In the genomic region with DNA sequence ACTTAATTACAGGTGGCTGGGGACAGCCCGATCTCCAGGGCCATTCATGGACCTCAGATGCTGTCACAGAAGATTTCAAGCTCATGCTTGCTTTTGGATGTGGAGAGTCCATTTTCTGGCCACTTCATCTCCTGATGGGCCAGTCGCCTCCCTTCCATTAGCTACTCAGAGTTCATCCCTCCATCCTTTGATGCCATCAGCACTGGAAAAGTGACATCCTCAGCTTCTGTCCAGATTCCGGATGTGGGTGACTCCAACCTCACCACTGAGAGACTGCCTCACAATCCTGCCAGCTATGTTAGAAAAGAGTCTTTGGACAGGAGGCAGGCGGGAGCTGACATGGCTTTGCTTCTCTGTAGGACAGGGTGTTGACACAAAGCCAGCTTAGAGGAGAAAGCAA, we compare ENCODE assay signal across 36 mouse cellular contexts. TPM values are rescaled to one million over a fixed set of nuclear protein-coding genes. Genes with fewer than 3 reads are reported as not detected.
"Had no signal": no experiment of that assay in that cellular context is flagged by ENCODE, and none has a peak within 500 bp of the region (broad histone marks: within the 10 kb centered on the region; RNA-seq: fewer than 3 reads in every experiment).

No protein-coding gene starts in this region.

- H3K4me1 ChIP-seq: embryonic facial prominence, embryonic 10.5 days; embryonic facial prominence, embryonic 12.5 days; embryonic facial prominence, embryonic 13.5 days; embryonic facial prominence, embryonic 15.5 days; forebrain, embryonic 10.5 days; forebrain, embryonic 12.5 days; forebrain, embryonic 13.5 days; forebrain, embryonic 15.5 days had no signal

- H3K9me3 ChIP-seq: embryonic facial prominence, embryonic 10.5 days; embryonic facial prominence, embryonic 12.5 days; embryonic facial prominence, embryonic 13.5 days; embryonic facial prominence, embryonic 15.5 days; forebrain, embryonic 10.5 days; forebrain, embryonic 12.5 days; forebrain, embryonic 13.5 days; forebrain, embryonic 15.5 days had no signal

- H3K27ac ChIP-seq: embryonic facial prominence, embryonic 10.5 days; embryonic facial prominence, embryonic 12.5 days; embryonic facial prominence, embryonic 13.5 days; embryonic facial prominence, embryonic 15.5 days; forebrain, embryonic 10.5 days; forebrain, embryonic 12.5 days; forebrain, embryonic 13.5 days; forebrain, embryonic 15.5 days; gastrocnemius, adult 2 months; heart, adult 2 months had no signal

- H3K27me3 ChIP-seq: embryonic facial prominence, embryonic 12.5 days; embryonic facial prominence, embryonic 13.5 days; embryonic facial prominence, embryonic 15.5 days; forebrain, embryonic 12.5 days; forebrain, embryonic 13.5 days; forebrain, embryonic 15.5 days had no signal

- DNase-seq: cerebellum, adult 8-10 months; cerebellum, adult 9-10 months; cerebellum, adult 9-11 months; cerebellum, postnatal 14 days; cerebellum, postnatal 25 days; cerebellum, postnatal 36 days; embryo, embryonic 11 days; forebrain, postnatal 0 days; gastrocnemius, adult 2 months; gastrocnemius, postnatal 10 days; gastrocnemius, postnatal 14 days; gastrocnemius, postnatal 25 days; gastrocnemius, postnatal 36 days; heart, adult 18-20 months had no signal

- H3K36me3 ChIP-seq: embryonic facial prominence, embryonic 10.5 days; embryonic facial prominence, embryonic 12.5 days; embryonic facial prominence, embryonic 13.5 days; embryonic facial prominence, embryonic 15.5 days; forebrain, embryonic 10.5 days; forebrain, embryonic 12.5 days; forebrain, embryonic 15.5 days had no signal

- H3K4me3 ChIP-seq: embryonic facial prominence, embryonic 10.5 days; embryonic facial prominence, embryonic 12.5 days; embryonic facial prominence, embryonic 13.5 days; embryonic facial prominence, embryonic 15.5 days; erythroblast, embryonic 14.5 days; forebrain, embryonic 10.5 days; forebrain, embryonic 12.5 days; forebrain, embryonic 13.5 days; forebrain, embryonic 15.5 days; gastrocnemius, adult 2 months; heart, adult 2 months had no signal

RNA-seq across cellular contexts. Expression of a gene that starts 11.0 kb away (rescaled TPM):
- total RNA-seq: gastrocnemius, adult 18-20 months; gastrocnemius, adult 2 months; gastrocnemius, postnatal 14 days; gastrocnemius, postnatal 36 days; granulocyte monocyte progenitor cell, adult 5-6 weeks; heart, adult 8-10 months had no signal
- polyA plus RNA-seq: cortical plate, adult 2 months; embryonic facial prominence, embryonic 10.5 days; embryonic facial prominence, embryonic 11.5 days; embryonic facial prominence, embryonic 12.5 days; embryonic facial prominence, embryonic 13.5 days; erythroblast, embryonic 14.5 days; forebrain, embryonic 10.5 days; forebrain, embryonic 11.5 days; forebrain, embryonic 12.5 days; forebrain, embryonic 13.5 days; forebrain, embryonic 16.5 days had no signal

RNA-seq across cellular contexts. Expression of a gene that starts 31.0 kb away (rescaled TPM):
- total RNA-seq: gastrocnemius, adult 18-20 months; gastrocnemius, adult 2 months; gastrocnemius, adult 8-10 months had no signal
- polyA plus RNA-seq: erythroblast, embryonic 14.5 days had no signal

RNA-seq across cellular contexts. Expression of a gene that starts 39.2 kb away (rescaled TPM):
- total RNA-seq: common myeloid progenitor, adult 5-6 weeks; granulocyte monocyte progenitor cell, adult 5-6 weeks had no signal

RNA-seq across cellular contexts. Expression of a gene that starts 42.5 kb away (rescaled TPM):
- polyA plus RNA-seq: erythroblast, embryonic 14.5 days had no signal

RNA-seq across cellular contexts. Expression of a gene that starts 46.7 kb away (rescaled TPM):
- total RNA-seq: common myeloid progenitor, adult 5-6 weeks; forebrain, postnatal 0 days; gastrocnemius, adult 18-20 months; gastrocnemius, adult 2 months; gastrocnemius, adult 8-10 months; gastrocnemius, postnatal 10 days; gastrocnemius, postnatal 14 days; gastrocnemius, postnatal 25 days; gastrocnemius, postnatal 36 days; gastrocnemius, postnatal 4 days; granulocyte monocyte progenitor cell, adult 5-6 weeks; heart, adult 18-20 months; heart, adult 2 months; heart, adult 8-10 months had no signal
- polyA plus RNA-seq: embryonic facial prominence, embryonic 10.5 days; embryonic facial prominence, embryonic 11.5 days; embryonic facial prominence, embryonic 12.5 days; embryonic facial prominence, embryonic 13.5 days; embryonic facial prominence, embryonic 14.5 days; embryonic facial prominence, embryonic 15.5 days; erythroblast, embryonic 14.5 days; forebrain, embryonic 10.5 days; forebrain, embryonic 11.5 days; forebrain, embryonic 12.5 days; forebrain, embryonic 13.5 days; gonadal fat pad, adult 2 months; heart, adult 2 months had no signal
